Mouse (Mus musculus) liver, postnatal 0 days (tissue): ENCODE results near the gene Spata20.

Experiments
- CTCF ChIP-seq: sonication (generic); IDR thresholded peaks from 2 replicates; pipeline ENCODE4 v1.5.1; 2016; ENCODE audit warnings: antibody characterized with exemption, low read depth
- EP300 ChIP-seq: IDR thresholded peaks from 2 replicates; pipeline ENCODE4 v1.6.1; 2016; ENCODE audit warnings: antibody characterized with exemption, low read depth, mild to moderate bottlenecking

DNA sequence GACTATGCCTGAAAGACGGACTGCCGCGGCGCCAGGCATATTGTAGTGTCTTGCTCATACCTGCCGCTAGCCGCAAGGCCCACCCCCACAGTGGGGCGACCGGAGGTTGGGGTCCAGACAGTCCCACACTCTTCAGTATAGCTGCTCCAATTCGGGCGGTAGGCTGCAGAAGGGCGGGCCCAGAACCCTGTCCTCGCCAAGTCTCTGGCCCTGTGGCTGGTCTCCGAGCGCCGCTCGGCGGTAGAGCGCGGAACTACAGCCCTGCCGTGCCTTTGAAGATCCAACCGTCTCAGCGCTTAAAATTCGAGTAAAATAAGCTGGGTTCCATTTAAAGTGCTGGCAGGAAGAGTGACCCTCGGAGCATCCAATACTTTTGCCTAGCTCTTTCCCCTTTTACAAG is at the start of gene Spata20:
- TF ChIP-seq EP300 (no peak), CTCF (peak; percentile 95)
